Mouse (Mus musculus) myocyte (in vitro differentiated cells): ENCODE measurements at regions not wholly inside any gene's neighbourhood (a gene's known extent, or its start where the extent isn't known, plus 50 kb on each side); places are given as distances from the start of the nearest gene placed in this dataset.

Experiments used
- H3K27me3 ChIP-seq: one replicate; pipeline ENCODE4 v1.6.1; 2011; ENCODE audit not compliant: control insufficient read depth, insufficient read depth, insufficient read length
- H3K36me3 ChIP-seq: one replicate; pipeline ENCODE4 v1.6.1; 2011; ENCODE audit not compliant: control insufficient read depth, insufficient read depth
- H3K4me2 ChIP-seq: one replicate; pipeline ENCODE4 v1.6.1; 2011; ENCODE audit warnings: low read depth, control low read depth
- H3K4me3 ChIP-seq: one replicate; pipeline ENCODE4 v1.5.1; 2011; ENCODE audit warnings: mild to moderate bottlenecking, control low read depth, moderate library complexity
- H3K79me2 ChIP-seq: one replicate; pipeline ENCODE4 v1.6.1; 2011; ENCODE audit not compliant: control insufficient read depth, insufficient read depth
- H3ac ChIP-seq: one replicate; pipeline ENCODE4 v1.6.1; 2011; ENCODE audit not compliant: control insufficient read depth, insufficient read length
- CEBPB ChIP-seq: IDR thresholded peaks from 2 replicates; pipeline ENCODE4 v1.6.1; 2011; ENCODE audit warnings: mild to moderate bottlenecking, moderate library complexity; ENCODE audit not compliant: poor library complexity, insufficient read depth, severe bottlenecking
- E2F4 ChIP-seq: IDR thresholded peaks from one replicate; pipeline ENCODE4 v1.6.1; 2011; ENCODE audit warnings: mild to moderate bottlenecking, control low read depth, moderate library complexity; ENCODE audit not compliant: insufficient read depth
- MAX ChIP-seq: IDR thresholded peaks from one replicate; pipeline ENCODE4 v1.6.1; 2011; ENCODE audit warnings: low read depth, mild to moderate bottlenecking, control low read depth
- MYOD1 ChIP-seq, 3 experiments: IDR thresholded peaks; one replicate each; pipeline ENCODE4 v1.6.1; 2011; ENCODE audit warnings: control low read depth in 2 of 3, low read depth in 2 of 3, mild to moderate bottlenecking in 2 of 3, moderate library complexity in 1 of 3; ENCODE audit not compliant: insufficient read length in 2 of 3, control insufficient read depth in 1 of 3
- MYOG ChIP-seq, 3 experiments: IDR thresholded peaks; one replicate each; pipeline ENCODE4 v1.6.1; 2011; ENCODE audit warnings: control low read depth in 2 of 3, low read depth in 2 of 3, mild to moderate bottlenecking in 2 of 3; ENCODE audit not compliant: insufficient read length in 2 of 3, control insufficient read depth in 1 of 3, insufficient read depth in 1 of 3
- POLR2A ChIP-seq: IDR thresholded peaks from one replicate; pipeline ENCODE4 v1.6.1; 2011; ENCODE audit warnings: low read depth, mild to moderate bottlenecking, control low read depth, moderate library complexity; ENCODE audit not compliant: insufficient read length
- POLR2AphosphoS2 ChIP-seq: IDR thresholded peaks from one replicate; pipeline ENCODE4 v1.6.1; 2011; ENCODE audit warnings: low read depth, control low read depth; ENCODE audit not compliant: insufficient read length
- REST ChIP-seq: IDR thresholded peaks from one replicate; pipeline ENCODE4 v1.6.1; 2011; ENCODE audit warnings: mild to moderate bottlenecking, control low read depth, moderate library complexity; ENCODE audit not compliant: insufficient read depth, insufficient read length
- SRF ChIP-seq: IDR thresholded peaks from one replicate; pipeline ENCODE4 v1.6.1; 2011; ENCODE audit warnings: low read depth; ENCODE audit not compliant: control insufficient read depth, insufficient read length
- TCF12 ChIP-seq: IDR thresholded peaks from one replicate; pipeline ENCODE4 v1.6.1; 2011; ENCODE audit warnings: mild to moderate bottlenecking, control low read depth; ENCODE audit not compliant: poor library complexity, insufficient read depth, severe bottlenecking
- TCF3 ChIP-seq: IDR thresholded peaks from one replicate; pipeline ENCODE4 v1.6.1; 2011; ENCODE audit warnings: low read depth, control low read depth; ENCODE audit not compliant: insufficient read length
- USF1 ChIP-seq: IDR thresholded peaks from one replicate; pipeline ENCODE4 v1.6.1; 2011; ENCODE audit warnings: low read depth, mild to moderate bottlenecking, control low read depth, moderate library complexity

- H3K27me3 ChIP-seq = no peaks in the 10 kb centered on the region
- TF ChIP-seq SRF = no peak
- TF ChIP-seq POLR2AphosphoS2 = no peak
- TF ChIP-seq TCF12 = no peak
- TF ChIP-seq E2F4 = no peak
- no peak for TF ChIP-seq USF1
- TF ChIP-seq TCF3 = no peak
- H3ac ChIP-seq = no peak overlapping the region
- H3K79me2 ChIP-seq = no peaks in the 10 kb centered on the region
- H3K4me2 ChIP-seq = no peak overlapping the region
- no peaks in the 10 kb centered on the region for H3K36me3 ChIP-seq
- no peak overlapping the region for H3K4me3 ChIP-seq
Observed at GRCm38 (mm10) chr1:119279261-119279660, 142.8 kb downstream of the Inhbb start.

- Histone ChIP-seq H3K36me3 (no peaks in the 10 kb centered on the region), H3K79me2 (no peaks in the 10 kb centered on the region), H3K4me2 (no peak overlapping the region), H3K4me3 (no peak overlapping the region), H3ac (no peak overlapping the region), H3K27me3 (no peaks in the 10 kb centered on the region)
- TF ChIP-seq MYOG (IDR thresholded peaks at IDR 0.05; ENCODE audit: control insufficient read depth in 1 of 3, insufficient read depth in 1 of 3, insufficient read length in 2 of 3, low read depth in 2 of 3) (no peak), TCF12 (no peak), E2F4 (no peak), REST (no peak), MYOD1 (IDR thresholded peaks at IDR 0.05; ENCODE audit: control insufficient read depth in 1 of 3, insufficient read length in 2 of 3, low read depth in 2 of 3) (no peak), POLR2AphosphoS2 (no peak), CEBPB (no peak), SRF (no peak)
Observed at GRCm38 (mm10) chr1:119278528-119279201, 143.4 kb downstream of the Inhbb start.

GRCm38 (mm10) chr1:119277990-119278389 lies 144.1 kb downstream of the Inhbb start:
- Histone ChIP-seq H3K27me3 (no peaks in the 10 kb centered on the region), H3ac (no peak overlapping the region), H3K4me3 (no peak overlapping the region), H3K4me2 (no peak overlapping the region), H3K36me3 (no peaks in the 10 kb centered on the region), H3K79me2 (no peaks in the 10 kb centered on the region)
- no peak for TF ChIP-seq REST
- no peak for TF ChIP-seq MYOG (IDR thresholded peaks at IDR 0.05; ENCODE audit: control insufficient read depth in 1 of 3, insufficient read depth in 1 of 3, insufficient read length in 2 of 3, low read depth in 2 of 3)
- TF ChIP-seq E2F4 = no peak
- TF ChIP-seq CEBPB = no peak
- no peak for TF ChIP-seq MYOD1 (IDR thresholded peaks at IDR 0.05; ENCODE audit: control insufficient read depth in 1 of 3, insufficient read length in 2 of 3, low read depth in 2 of 3)
- no peak for TF ChIP-seq TCF3
- no peak for TF ChIP-seq USF1
- TF ChIP-seq MAX = no peak
- TF ChIP-seq TCF12 = no peak
- no peak for TF ChIP-seq POLR2A
- no peak for TF ChIP-seq SRF
- TF ChIP-seq POLR2AphosphoS2 = no peak

- Histone ChIP-seq H3ac (no peak overlapping the region), H3K36me3 (no peaks in the 10 kb centered on the region), H3K27me3 (no peaks in the 10 kb centered on the region), H3K4me3 (no peak overlapping the region), H3K79me2 (no peaks in the 10 kb centered on the region), H3K4me2 (no peak overlapping the region)
- no peak for TF ChIP-seq USF1
- TF ChIP-seq E2F4 = no peak
- no peak for TF ChIP-seq POLR2AphosphoS2
- TF ChIP-seq MYOG (IDR thresholded peaks at IDR 0.05; ENCODE audit: control insufficient read depth in 1 of 3, insufficient read depth in 1 of 3, insufficient read length in 2 of 3, low read depth in 2 of 3) = no peak
- no peak for TF ChIP-seq TCF3
- no peak for TF ChIP-seq SRF
- no peak for TF ChIP-seq MYOD1 (IDR thresholded peaks at IDR 0.05; ENCODE audit: control insufficient read depth in 1 of 3, insufficient read length in 2 of 3, low read depth in 2 of 3)
Observed at GRCm38 (mm10) chr1:119266013-119266412, 156.0 kb downstream of the Inhbb start.

GRCm38 (mm10) chr1:119265192-119265891 lies 156.7 kb downstream of the Inhbb start:
- no peak for TF ChIP-seq E2F4
- no peak for TF ChIP-seq MAX
- TF ChIP-seq TCF3 = no peak
- TF ChIP-seq SRF = no peak
- no peak for TF ChIP-seq POLR2A
- TF ChIP-seq MYOD1 (IDR thresholded peaks at IDR 0.05; ENCODE audit: control insufficient read depth in 1 of 3, insufficient read length in 2 of 3, low read depth in 2 of 3) = no peak
- TF ChIP-seq POLR2AphosphoS2 = no peak
- no peak for TF ChIP-seq REST
- TF ChIP-seq USF1 = no peak
- TF ChIP-seq TCF12 = no peak
- TF ChIP-seq CEBPB = no peak
- no peak for TF ChIP-seq MYOG (IDR thresholded peaks at IDR 0.05; ENCODE audit: control insufficient read depth in 1 of 3, insufficient read depth in 1 of 3, insufficient read length in 2 of 3, low read depth in 2 of 3)
- Histone ChIP-seq H3ac (no peak overlapping the region), H3K27me3 (no peaks in the 10 kb centered on the region), H3K4me2 (no peak overlapping the region), H3K79me2 (no peaks in the 10 kb centered on the region), H3K4me3 (no peak overlapping the region), H3K36me3 (no peaks in the 10 kb centered on the region)
